Mouse (Mus musculus) ES-Bruce4 (cell line): ENCODE measurements around the gene Tex9. TPM values are rescaled to one million over a fixed set of nuclear protein-coding genes. Genes with fewer than 3 reads are reported as not detected.

ENCODE experiments used
- H3K27ac ChIP-seq: 2 replicates; pipeline ENCODE4 v1.5.1; 2012; ENCODE audit warnings: low read length, inconsistent platforms; ENCODE audit not compliant: insufficient read depth
- H3K27me3 ChIP-seq: 2 replicates; pipeline ENCODE4 v1.6.1; 2012; ENCODE audit warnings: mild to moderate bottlenecking, low read length, inconsistent platforms; ENCODE audit not compliant: control insufficient read depth, poor library complexity, insufficient read depth, severe bottlenecking
- H3K36me3 ChIP-seq: 2 replicates; pipeline ENCODE4 v1.6.1; 2012; ENCODE audit warnings: inconsistent platforms, mild to moderate bottlenecking, low read length, moderate library complexity; ENCODE audit not compliant: control insufficient read depth, poor library complexity, insufficient read depth, severe bottlenecking
- H3K4me1 ChIP-seq: one replicate; pipeline ENCODE4 v1.8.1; 2011; ENCODE audit warnings: low read length; ENCODE audit not compliant: control insufficient read depth, insufficient read depth
- H3K4me3 ChIP-seq: 2 replicates; pipeline ENCODE4 v1.5.1; 2011; ENCODE audit warnings: low read depth, mild to moderate bottlenecking, low read length
- H3K9ac ChIP-seq: 2 replicates; pipeline ENCODE4 v1.6.1; 2012; ENCODE audit warnings: low read depth, mild to moderate bottlenecking, inconsistent platforms; ENCODE audit not compliant: poor library complexity, severe bottlenecking
- H3K9me3 ChIP-seq: replicated peaks from 2 replicates; pipeline ENCODE4 v1.6.1; 2012; ENCODE audit warnings: mild to moderate bottlenecking, low read length, inconsistent platforms; ENCODE audit not compliant: control insufficient read depth, poor library complexity, insufficient read depth, severe bottlenecking
- CTCF ChIP-seq: IDR thresholded peaks from one replicate; pipeline ENCODE4 v1.8.1; 2011; ENCODE audit warnings: low read depth, low read length
- EP300 ChIP-seq: IDR thresholded peaks from 2 replicates; pipeline ENCODE4 v1.6.1; 2011; ENCODE audit warnings: low read depth, low read length; ENCODE audit not compliant: insufficient read depth
- POLR2A ChIP-seq: IDR thresholded peaks from one replicate; pipeline ENCODE4 v1.8.1; 2011; ENCODE audit warnings: low read length; ENCODE audit not compliant: insufficient read depth
- polyA plus RNA-seq: library from polyadenylated mRNA; stranded (reverse); fragments of >200 nt; gene quantifications from 2 replicates; pipeline ENCODE4 v1.2.4, GENCODE M21; 2011; ENCODE audit warnings: low read depth; ENCODE audit not compliant: missing spikeins, insufficient read depth, insufficient read length

Tex9 gene
- polyA plus RNA-seq, 1 experiment = 43.3 TPM

DNA sequence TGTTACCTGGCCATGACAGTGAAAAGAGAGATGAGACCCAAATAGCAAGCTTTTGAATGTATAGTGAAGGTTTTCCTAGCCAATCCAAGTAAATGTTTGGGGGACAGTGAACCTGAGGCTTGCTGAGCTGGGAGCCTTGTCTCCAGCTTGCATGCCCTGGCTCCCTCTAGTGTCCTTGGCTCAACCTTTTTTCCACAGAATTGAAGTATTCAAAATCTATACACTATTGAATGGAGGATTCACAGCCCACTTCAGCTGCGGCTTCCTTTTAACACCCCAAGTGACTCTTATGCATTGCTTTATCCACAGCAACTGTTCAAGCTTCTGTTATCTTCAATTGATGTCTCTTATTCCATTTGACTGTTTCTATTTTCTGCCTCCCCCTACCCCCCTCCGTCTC, 80.3 kb downstream of the Tex9 start:
- Histone ChIP-seq H3K4me1 (no peaks in the 10 kb centered on the region), H3K9me3 (no peaks in the 10 kb centered on the region), H3K9ac (no peak overlapping the region), H3K4me3 (no peak overlapping the region), H3K36me3 (no peaks in the 10 kb centered on the region), H3K27ac (no peak overlapping the region), H3K27me3 (no peaks in the 10 kb centered on the region)
- peak; percentile 23 for TF ChIP-seq CTCF
- TF ChIP-seq POLR2A = no peak
- TF ChIP-seq EP300 = no peak

DNA sequence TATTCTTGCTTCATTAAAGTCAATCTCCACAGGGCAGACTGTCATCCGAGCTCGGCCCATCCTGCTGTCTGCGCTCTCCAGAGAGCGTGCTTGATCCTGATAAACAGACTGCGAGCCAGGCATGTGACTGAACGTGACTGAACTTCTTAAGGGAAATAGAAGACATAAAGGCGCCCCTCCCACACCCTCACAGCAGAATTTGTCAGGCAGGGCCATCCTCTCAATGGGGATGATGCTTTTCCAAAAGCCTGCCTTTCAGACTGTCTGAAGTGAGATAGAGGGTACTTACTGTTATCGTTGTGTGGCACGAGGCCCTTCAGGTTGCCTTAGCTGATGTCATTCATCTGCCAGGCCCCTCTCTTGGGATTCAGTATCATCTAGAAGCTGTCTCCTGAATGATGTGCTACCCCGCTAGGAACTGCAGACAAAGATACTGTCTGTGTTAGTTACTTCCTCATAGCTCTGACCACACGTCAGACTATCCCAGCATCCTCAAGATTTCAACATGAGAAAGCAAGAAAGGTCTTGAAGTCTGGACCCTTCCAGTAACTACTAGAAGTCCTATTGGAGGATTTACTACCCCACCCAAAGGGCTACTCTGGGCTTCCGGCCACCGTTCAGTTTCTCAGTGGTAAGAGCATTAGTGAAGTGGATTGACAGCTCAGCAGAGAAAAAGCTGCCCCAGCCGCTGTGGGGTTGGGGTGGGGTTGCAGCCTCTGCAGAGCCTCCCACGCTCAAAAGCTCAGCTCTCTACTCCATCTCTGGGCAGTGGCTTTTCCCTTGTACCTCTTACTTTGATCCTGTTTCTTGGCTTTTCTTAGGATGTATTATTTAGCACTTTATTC, 82.4 kb downstream of the Tex9 start:
- TF ChIP-seq CTCF = no peak
- TF ChIP-seq POLR2A = no peak
- no peak for TF ChIP-seq EP300
- no peaks in the 10 kb centered on the region for H3K36me3 ChIP-seq
- no peak overlapping the region for H3K27ac ChIP-seq
- H3K4me3 ChIP-seq = no peak overlapping the region
- H3K4me1 ChIP-seq = no peaks in the 10 kb centered on the region
- no peaks in the 10 kb centered on the region for H3K27me3 ChIP-seq
- no peak overlapping the region for H3K9ac ChIP-seq
- no peaks in the 10 kb centered on the region for H3K9me3 ChIP-seq

DNA sequence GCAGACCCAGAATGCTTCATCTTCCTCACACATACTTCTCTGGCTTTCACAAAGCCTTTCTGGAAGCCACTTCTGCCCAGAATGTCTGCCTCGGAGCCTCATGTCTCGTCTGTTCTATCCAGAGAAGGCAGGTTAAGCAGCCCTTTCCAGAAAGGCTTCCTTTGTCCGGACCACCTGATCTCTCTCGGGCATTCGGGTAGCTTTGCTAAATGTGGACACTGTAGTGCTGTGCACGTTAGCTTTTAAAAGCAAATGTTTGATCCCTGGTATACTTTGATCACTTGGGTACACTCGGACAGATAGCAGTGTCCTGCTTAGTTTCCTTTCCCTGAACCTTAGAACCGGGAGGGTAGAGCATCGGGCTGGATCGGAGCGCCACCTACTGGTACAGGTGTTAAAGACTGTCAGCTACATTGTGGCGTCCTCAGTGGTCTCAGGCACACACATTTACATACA, 83.9 kb downstream of the Tex9 start:
- Histone ChIP-seq H3K4me3 (no peak overlapping the region), H3K27me3 (no peaks in the 10 kb centered on the region), H3K9ac (0 out of 2 replicates have a peak overlapping the region, but pooled peaks have one; percentile 9), H3K9me3 (no peaks in the 10 kb centered on the region), H3K27ac (no peak overlapping the region), H3K4me1 (no peaks in the 10 kb centered on the region), H3K36me3 (no peaks in the 10 kb centered on the region)
- TF ChIP-seq CTCF = peak; percentile 96
- TF ChIP-seq EP300 = no peak
- TF ChIP-seq POLR2A = no peak

DNA sequence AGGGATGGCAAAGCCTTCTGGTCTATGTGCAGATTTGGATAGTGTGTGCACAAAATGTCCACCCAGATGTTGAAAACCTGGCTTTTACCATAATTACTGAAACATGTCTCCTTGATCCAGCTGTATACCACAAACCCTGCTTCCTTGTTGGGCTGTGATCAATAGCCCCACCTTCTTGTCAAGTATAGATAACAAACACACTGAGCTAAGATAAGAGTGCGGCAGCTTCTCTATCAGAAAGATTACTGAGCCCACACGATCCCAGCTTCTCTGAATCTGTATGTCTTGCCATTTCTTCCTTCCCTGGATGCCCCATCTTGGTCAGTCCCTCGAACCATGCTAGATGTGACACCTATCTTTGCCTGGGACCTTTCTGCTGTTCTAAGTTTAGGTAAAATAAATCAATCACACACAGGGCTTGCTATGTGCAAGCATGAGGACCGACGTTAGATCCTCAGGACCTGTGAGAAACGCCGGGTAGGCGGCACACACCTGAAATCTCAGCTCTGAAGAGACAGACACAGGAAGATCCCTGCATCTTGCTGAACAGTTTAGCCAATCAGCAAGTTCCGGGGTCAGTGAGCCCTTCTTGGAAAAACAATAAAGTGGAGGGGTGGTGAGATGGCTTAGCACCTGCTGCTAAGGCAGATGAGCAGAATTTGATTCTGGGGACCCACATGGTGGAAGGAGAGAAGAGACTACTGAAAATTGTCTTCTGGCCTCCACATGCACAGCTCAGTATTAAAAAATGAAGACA, 86.0 kb downstream of the Tex9 start:
- H3K27me3 ChIP-seq = no peaks in the 10 kb centered on the region
- H3K36me3 ChIP-seq = no peaks in the 10 kb centered on the region
- no peak overlapping the region for H3K4me3 ChIP-seq
- no peak overlapping the region for H3K27ac ChIP-seq
- H3K9me3 ChIP-seq = no peaks in the 10 kb centered on the region
- TF ChIP-seq POLR2A = no peak
- no peak for TF ChIP-seq EP300
- TF ChIP-seq CTCF = no peak
- no peak overlapping the region for H3K9ac ChIP-seq
- no peaks in the 10 kb centered on the region for H3K4me1 ChIP-seq

DNA sequence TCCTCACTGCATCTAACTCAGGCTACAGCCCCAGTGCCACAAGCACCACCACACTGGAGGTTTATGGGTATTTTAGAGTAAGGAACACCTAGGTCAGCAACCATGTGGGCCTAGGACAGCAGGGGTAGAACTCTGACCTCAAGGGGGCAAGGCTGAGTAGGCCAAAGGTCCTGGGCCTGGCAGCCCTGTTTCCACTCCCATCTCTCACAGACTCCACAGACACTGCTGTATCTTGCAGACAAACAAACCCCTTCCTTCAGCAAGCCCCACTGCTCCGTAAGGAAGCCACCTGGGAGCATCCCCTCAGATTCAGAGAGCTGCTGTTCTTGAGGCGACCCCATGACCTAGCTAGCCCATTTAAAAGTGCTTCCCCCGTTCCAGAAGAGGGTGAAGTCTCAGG, 87.1 kb downstream of the Tex9 start:
- Histone ChIP-seq H3K9me3 (no peaks in the 10 kb centered on the region), H3K27me3 (no peaks in the 10 kb centered on the region), H3K4me3 (no peak overlapping the region), H3K4me1 (no peaks in the 10 kb centered on the region), H3K36me3 (no peaks in the 10 kb centered on the region), H3K9ac (no peak overlapping the region), H3K27ac (no peak overlapping the region)
- TF ChIP-seq CTCF (no peak), EP300 (no peak), POLR2A (no peak)

DNA sequence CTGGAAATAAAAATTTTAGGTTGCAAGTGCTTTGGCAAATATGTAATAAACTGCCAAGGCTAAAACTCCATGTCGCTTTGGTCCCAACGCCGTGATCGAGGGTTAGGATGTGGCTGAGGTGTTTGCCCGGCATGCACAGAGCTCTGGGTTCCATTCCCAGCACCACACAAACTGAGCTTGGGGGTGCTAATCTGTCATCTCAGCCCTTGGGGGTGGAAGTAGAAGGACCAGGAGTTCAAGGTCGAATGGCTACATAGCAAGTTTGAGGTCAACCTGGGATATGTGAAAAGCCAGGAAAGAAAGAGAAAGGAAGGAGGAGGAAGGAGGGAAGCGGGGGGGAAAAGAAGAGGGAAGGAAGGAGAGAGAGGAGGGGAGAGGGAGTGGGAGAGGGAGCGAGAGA, 87.6 kb downstream of the Tex9 start:
- Histone ChIP-seq H3K36me3 (no peaks in the 10 kb centered on the region), H3K4me3 (no peak overlapping the region), H3K9me3 (no peaks in the 10 kb centered on the region), H3K27me3 (no peaks in the 10 kb centered on the region), H3K27ac (no peak overlapping the region), H3K4me1 (no peaks in the 10 kb centered on the region), H3K9ac (no peak overlapping the region)
- TF ChIP-seq CTCF = no peak
- TF ChIP-seq POLR2A = no peak
- TF ChIP-seq EP300 = no peak
